Mouse (Mus musculus) naive thymus-derived CD4-positive, alpha-beta T cell, adult 5 months (primary cell): ENCODE data around the gene Zfp53. TPM values are rescaled to one million over a fixed set of nuclear protein-coding genes. Genes with fewer than 3 reads are reported as not detected.

Source experiments
- polyA plus RNA-seq: library from polyadenylated mRNA; unstranded; fragments of 100-300 nt; shearing (Covaris generic); gene quantifications from one replicate; pipeline ENCODE4 v1.2.1, GENCODE M21; 2017

Gene Zfp53
- 79.1 TPM for polyA plus RNA-seq

GRCm38 (mm10) chr17:21488760-21489499, at the start of gene Zfp53:
Gene Zfp53, plus strand, starts transcription at chr17:21488998.

GRCm38 (mm10) chr17:21450138-21450704, 38.6 kb upstream of the Zfp53 start, which contains the start of gene Zfp51:
Gene Zfp51, plus strand, starts transcription at chr17:21450374.

GRCm38 (mm10) chr17:21535096-21536001, 46.6 kb downstream of the Zfp53 start, which contains the start of gene Zfp52:
Gene Zfp52, plus strand, starts transcription at chr17:21535539.

Other genes starting within 250 kb of the Zfp53 start
- 0.10 TPM for gene Vmn1r235, start 232.6 kb upstream of the Zfp53 start, polyA plus RNA-seq
- not detected for gene Vmn1r236, start 206.1 kb upstream of the Zfp53 start, polyA plus RNA-seq
- not detected for gene Vmn1r237, start 177.1 kb upstream of the Zfp53 start, polyA plus RNA-seq
- 8.8 TPM for gene Zfp677, start 105.2 kb upstream of the Zfp53 start, polyA plus RNA-seq
- 3.8 TPM for gene Zfp54, start 65.8 kb upstream of the Zfp53 start, polyA plus RNA-seq
- gene Zfp51, start 38.6 kb upstream of the Zfp53 start, polyA plus RNA-seq, result 57.7 TPM
- 9.0 TPM for gene Zfp52, start 46.5 kb downstream of the Zfp53 start, polyA plus RNA-seq
- gene Zfp948, start 78.0 kb downstream of the Zfp53 start, polyA plus RNA-seq, result 0.56 TPM
- gene Zfp983, start 161.6 kb downstream of the Zfp53 start, polyA plus RNA-seq, result 4.0 TPM
- gene Gm10226, start 202.9 kb downstream of the Zfp53 start, polyA plus RNA-seq, result 6.8 TPM
- gene Zfp760, start 218.7 kb downstream of the Zfp53 start, polyA plus RNA-seq, result 0.56 TPM
- 0.40 TPM for gene Zfp229, start 241.8 kb downstream of the Zfp53 start, polyA plus RNA-seq